Mouse (Mus musculus) layer of hippocampus, postnatal 36 days (tissue): ENCODE data around the gene Smarcc2. TPM values are rescaled to one million over a fixed set of nuclear protein-coding genes. Genes with fewer than 3 reads are reported as not detected.

Experiments used
- DNase-seq, 2 experiments: peaks; one replicate each; pipeline ENCODE4 v3.0.0; 2022
- microRNA-seq, 2 experiments: library from miRNA; unstranded; fragments of <30 nt; microRNA quantifications; one replicate each; pipeline ENCODE4 v1.2.0; 2021
- total RNA-seq, 2 experiments: library from RNA; stranded (reverse); gene quantifications; 2 replicates each; pipeline ENCODE4 v1.2.3; 2021

Gene Smarcc2
- total RNA-seq, 2 experiments from 2014 or later, result 226 to 234 TPM

- no peak for DNase-seq
These were observed 57.6 kb downstream of the Smarcc2 start for GRCm38 (mm10) chr10:128516677-128517076.

DNA sequence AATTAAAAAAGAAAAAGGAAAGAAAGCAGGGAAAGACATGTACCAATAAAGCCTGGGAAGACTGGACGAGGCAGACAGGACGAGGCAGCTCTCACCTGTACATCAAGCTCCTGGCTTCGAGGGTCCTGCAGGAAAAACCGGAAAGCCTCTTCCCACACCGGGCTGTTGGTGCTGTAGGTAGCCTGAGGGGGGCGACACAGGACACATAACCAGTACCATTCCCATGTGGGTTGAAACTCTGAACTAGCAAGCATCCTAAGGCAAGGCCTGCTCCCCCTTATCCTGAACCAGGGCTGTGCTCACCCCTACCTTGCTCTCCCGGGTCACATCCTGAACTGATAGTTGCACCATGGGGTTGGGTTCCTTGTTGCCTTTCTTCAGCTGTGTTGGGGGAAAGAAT lies 59.8 kb downstream of the Smarcc2 start:
- DNase-seq, result peak in 1 of 2 experiments; percentile 31

DNA sequence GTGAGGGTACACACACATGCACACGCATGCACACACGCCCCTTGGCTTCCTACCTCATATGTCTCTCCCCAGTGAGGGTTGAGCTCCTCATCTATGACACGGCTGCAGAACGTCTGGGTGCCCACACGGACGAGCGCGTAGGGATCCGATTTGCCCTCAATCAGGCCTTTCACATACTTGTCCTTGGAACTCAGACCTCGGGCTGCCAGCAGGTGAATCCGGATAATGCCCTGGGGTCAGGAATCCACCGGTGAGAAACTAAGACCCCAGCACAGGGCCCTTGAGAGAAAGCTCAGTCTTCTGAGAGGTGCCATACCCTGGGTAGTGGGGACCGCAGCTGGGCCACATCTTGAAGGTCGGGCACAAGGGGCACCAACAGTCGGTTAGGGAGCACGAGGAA lies 61.5 kb downstream of the Smarcc2 start:
- no peak for DNase-seq

DNA sequence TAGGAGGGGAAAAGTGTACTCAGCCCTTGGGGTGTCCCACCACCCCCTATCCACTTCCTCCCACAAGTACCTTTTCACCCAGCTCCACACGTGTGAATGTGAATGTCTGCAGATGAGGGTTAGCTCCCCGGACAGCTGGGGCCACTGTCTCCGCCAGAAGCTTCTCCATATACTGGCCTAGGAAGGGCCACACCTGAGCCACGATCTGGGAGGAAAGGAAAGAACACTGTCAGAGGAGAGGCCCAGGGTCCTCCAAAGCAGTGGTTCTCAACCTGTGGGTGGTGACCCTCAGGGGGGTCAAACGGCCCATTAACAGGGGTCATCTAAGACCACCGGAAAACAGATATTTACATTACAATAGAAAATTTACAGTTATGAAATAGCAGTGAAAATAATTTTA lies 63.3 kb downstream of the Smarcc2 start:
- no peak for DNase-seq

DNA sequence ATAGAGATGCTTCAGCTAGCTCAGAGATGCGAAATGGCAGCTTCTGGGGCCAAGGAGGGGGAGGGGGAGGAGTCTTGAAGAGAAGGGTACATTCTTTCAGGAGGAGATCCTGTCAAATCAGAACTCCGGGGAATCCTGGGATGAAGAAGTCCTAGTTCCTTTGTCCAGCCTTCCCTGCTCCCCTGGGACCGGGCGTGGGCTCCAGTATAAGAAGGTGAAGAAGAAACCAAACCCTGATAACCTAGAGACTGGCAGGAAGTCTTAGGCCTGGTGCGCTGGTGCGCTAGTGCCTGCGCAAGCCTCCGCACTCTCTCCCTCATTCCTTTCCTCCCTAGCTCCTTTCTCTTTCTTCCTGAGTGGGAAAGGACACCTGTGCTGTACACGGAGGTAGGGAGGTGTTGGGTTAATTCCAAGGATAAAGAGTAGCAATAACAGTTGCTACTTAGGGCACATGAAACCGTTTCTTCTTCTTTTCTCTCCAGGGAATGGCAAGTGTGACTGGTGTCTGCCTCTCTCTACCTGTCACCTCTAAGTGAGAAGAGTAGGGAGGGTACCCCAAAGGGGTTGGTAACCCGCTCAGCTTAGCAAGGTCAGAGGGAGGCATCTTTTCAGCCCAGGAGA lies 65.2 kb downstream of the Smarcc2 start:
- no peak for DNase-seq

DNA sequence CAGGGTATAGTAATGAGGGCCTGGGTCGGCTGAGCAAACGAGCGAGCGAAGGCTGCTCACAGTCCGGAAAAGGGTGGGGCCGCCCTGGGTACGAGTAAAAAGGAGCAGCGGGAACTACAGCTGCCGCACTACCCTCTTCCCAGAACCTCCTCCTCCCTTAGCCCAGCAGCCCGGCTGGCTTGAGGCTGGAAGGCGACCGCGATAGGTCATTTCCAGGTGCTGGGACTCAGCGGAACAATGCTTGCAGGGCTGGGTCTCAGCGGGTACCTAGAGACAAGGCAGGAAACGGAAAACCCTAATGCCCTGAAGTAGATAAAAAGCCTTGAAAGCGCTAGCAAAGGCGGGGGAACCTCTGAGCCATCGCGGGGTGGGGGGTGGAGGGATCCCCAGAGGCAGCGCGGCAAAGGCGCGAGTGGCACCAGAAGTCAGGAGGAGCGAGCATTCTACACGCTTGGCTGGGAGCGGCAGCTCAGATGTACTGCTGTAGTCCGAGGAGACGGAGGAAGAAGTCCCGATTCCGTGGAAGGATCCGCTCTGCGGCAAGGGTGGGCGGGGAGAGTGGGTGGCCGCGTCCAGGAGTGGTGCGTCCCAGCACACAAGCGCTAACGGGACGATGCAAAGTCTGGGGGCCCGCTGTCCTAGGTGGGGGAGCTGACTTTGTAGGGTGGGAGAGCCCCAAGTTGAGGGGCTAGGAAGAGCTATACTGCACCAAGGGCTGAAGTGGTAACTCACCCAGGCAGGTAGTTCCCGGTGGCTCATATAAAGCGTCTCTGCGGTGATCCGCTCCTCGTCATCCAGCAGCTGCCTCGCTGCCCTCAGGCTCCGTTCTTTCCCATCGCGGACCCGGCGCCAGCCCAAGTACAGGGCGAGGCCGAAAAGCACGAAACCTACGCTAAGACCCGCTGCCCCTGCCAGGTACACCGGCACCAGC lies 65.9 kb downstream of the Smarcc2 start:
- peak in 1 of 2 experiments; percentile 29 for DNase-seq

DNA sequence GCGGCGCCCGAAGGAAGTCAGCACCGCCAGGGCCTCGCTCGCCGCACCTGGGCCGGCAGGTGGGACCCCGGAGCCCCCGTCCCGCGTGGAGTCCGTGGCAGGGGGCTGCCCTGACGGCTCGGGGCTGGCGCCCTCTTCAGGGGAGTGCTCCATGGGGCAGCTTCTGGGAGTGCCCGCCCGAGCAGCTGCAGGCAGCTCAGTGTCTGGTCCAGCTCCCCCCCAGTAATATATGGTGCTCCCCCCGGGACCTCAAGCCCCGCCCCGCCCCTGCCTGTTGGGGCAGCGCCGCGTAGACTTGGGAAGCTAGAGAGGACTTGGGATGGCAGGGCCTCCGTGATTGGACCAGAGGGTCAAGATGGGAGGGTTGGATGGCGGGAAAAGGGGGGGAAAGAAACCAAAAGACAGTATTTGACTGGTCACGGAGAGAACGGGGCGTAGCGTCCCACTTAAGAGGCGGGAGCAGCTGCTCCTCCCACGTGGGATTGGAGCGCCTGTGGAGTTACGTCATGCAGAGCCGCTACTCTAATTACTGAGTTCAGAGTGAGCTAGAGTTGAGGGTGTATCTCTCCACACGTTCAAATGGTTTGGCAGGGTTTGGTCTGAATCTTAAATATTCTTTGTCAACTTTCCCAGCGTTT lies 66.7 kb downstream of the Smarcc2 start, which contains the start of gene Esyt1:
Esyt1 (minus strand) TSS at position 201 of the 638 bp plus-strand sequence.
- peak; percentile 83 to 86 for DNase-seq

GRCm38 (mm10) chr10:128526366-128527356 lies 67.6 kb downstream of the Smarcc2 start:
- DNase-seq, result no peak

DNA sequence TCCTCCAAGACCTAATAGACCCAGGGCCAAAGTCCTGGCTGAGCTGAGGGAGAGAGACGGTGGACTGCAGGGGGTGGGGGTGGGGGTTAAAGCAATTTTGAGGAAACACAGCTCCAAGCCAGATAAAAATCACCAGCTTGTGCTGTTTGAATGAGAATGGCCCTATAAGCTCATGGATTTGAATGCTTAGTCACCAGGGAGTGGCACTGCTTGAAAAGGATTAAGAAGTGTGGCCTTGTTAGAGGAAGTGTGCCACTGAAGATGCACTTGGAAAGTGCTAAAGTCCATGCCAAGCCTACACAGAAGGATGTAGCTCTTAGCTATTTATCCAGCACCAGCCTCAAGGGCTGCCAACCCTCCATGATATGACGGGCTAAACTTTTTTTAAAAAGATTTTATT lies 76.2 kb downstream of the Smarcc2 start:
- no peak for DNase-seq

- no peak for DNase-seq
These were observed 76.7 kb downstream of the Smarcc2 start for GRCm38 (mm10) chr10:128535624-128536265.

- peak; percentile 84 for DNase-seq
These were observed 77.4 kb downstream of the Smarcc2 start for GRCm38 (mm10) chr10:128536266-128536940.

- DNase-seq, result no peak
These were observed 79.4 kb downstream of the Smarcc2 start for GRCm38 (mm10) chr10:128538340-128538870.

Small RNA genes lying within 50 kb of the gene (microRNA-seq; reads per million reads assigned to microRNA genes)
- gene Mir6916 (0 reads per million in 2 experiments), gene Mir8105 (1.2 to 1.3 reads per million in 2 experiments)

Other genes starting within 250 kb of the Smarcc2 start
- gene Spryd4, start 247.4 kb upstream of the Smarcc2 start, total RNA-seq, result 10 to 100 TPM in 1 of 2 experiments, 1 to 10 TPM in 1; 7.1 to 10.2 TPM
- not detected for gene Mip, start 233.4 kb upstream of the Smarcc2 start, total RNA-seq
- 1 to 10 TPM; 7.8 to 8.4 TPM for gene Timeless, start 227.2 kb upstream of the Smarcc2 start, total RNA-seq
- not detected for gene Apon, start 205.2 kb upstream of the Smarcc2 start, total RNA-seq
- not detected for gene Apof, start 190.6 kb upstream of the Smarcc2 start, total RNA-seq
- gene Stat2, start 188.7 kb upstream of the Smarcc2 start, total RNA-seq, result 10 to 100 TPM; 30.6 to 36.0 TPM
- under 1 TPM in 1 of 2 experiments, not detected in 1; 0.38 TPM for gene Il23a, start 160.5 kb upstream of the Smarcc2 start, total RNA-seq
- gene Pan2, start 155.9 kb upstream of the Smarcc2 start, total RNA-seq, result 10 to 100 TPM; 14.0 to 16.7 TPM
- gene Cnpy2, start 136.8 kb upstream of the Smarcc2 start, total RNA-seq, result 10 to 100 TPM; 82.9 to 86.1 TPM
- gene Cs, start 121.5 kb upstream of the Smarcc2 start, total RNA-seq, result 100 to 1,000 TPM; 224 to 234 TPM
- gene Coq10a, start 90.3 kb upstream of the Smarcc2 start, total RNA-seq, result 10 to 100 TPM; 51.2 to 52.8 TPM
- 10 to 100 TPM; 55.6 to 59.6 TPM for gene Ankrd52, start 82.1 kb upstream of the Smarcc2 start, total RNA-seq
- gene Slc39a5, start 58.0 kb upstream of the Smarcc2 start, total RNA-seq, result not detected
- gene Nabp2, start 47.8 kb upstream of the Smarcc2 start, total RNA-seq, result 10 to 100 TPM; 91.6 to 92.0 TPM
- 10 to 100 TPM; 74.4 to 76.3 TPM for gene Rnf41, start 47.6 kb upstream of the Smarcc2 start, total RNA-seq
- 100 to 1,000 TPM; 520 to 569 TPM for gene Myl6, start 34.9 kb downstream of the Smarcc2 start, total RNA-seq
- gene Myl6b, start 39.4 kb downstream of the Smarcc2 start, total RNA-seq, result 10 to 100 TPM; 16.2 to 19.3 TPM
- gene Esyt1, start 66.6 kb downstream of the Smarcc2 start, total RNA-seq, result 1 to 10 TPM; 4.5 to 4.7 TPM
- 10 to 100 TPM; 14.1 to 14.3 TPM for gene Zc3h10, start 88.5 kb downstream of the Smarcc2 start, total RNA-seq
- gene Rpl41, start 90.1 kb downstream of the Smarcc2 start, total RNA-seq, result 1,000 to 10,000 TPM; 1,506 to 1,536 TPM
- 10 to 100 TPM; 61.9 to 66.9 TPM for gene Pa2g4, start 106.7 kb downstream of the Smarcc2 start, total RNA-seq
- 1 to 10 TPM; 7.8 to 8.0 TPM for gene Erbb3, start 130.4 kb downstream of the Smarcc2 start, total RNA-seq
- 100 to 1,000 TPM; 288 to 319 TPM for gene Rps26, start 167.5 kb downstream of the Smarcc2 start, total RNA-seq
- gene Ikzf4, start 186.7 kb downstream of the Smarcc2 start, total RNA-seq, result 10 to 100 TPM; 14.8 to 15.5 TPM
- 10 to 100 TPM; 11.4 to 14.2 TPM for gene Suox, start 214.8 kb downstream of the Smarcc2 start, total RNA-seq
- gene Rab5b, start 237.0 kb downstream of the Smarcc2 start, total RNA-seq, result 100 to 1,000 TPM; 131 to 134 TPM
- under 1 TPM; 0.25 to 0.35 TPM for gene Pmel, start 244.9 kb downstream of the Smarcc2 start, total RNA-seq
- gene Cdk2, start 245.8 kb downstream of the Smarcc2 start, total RNA-seq, result 1 to 10 TPM; 2.0 to 2.4 TPM